Mouse (Mus musculus) liver, embryonic 11.5 days (tissue): ENCODE data around the gene Man2a1. TPM values are rescaled to one million over a fixed set of nuclear protein-coding genes. Genes with fewer than 3 reads are reported as not detected.

ENCODE experiments used
- ATAC-seq: fragments of 200-750 bp; cut with Nextera tagmentation; replicated peaks from 2 replicates; pipeline ENCODE4 v1.8.0; 2017; ENCODE audit warnings: moderate number of reproducible peaks, mild to moderate bottlenecking, moderate TSS enrichment, moderate library complexity; ENCODE audit not compliant: low FRiP score
- DNase-seq: peaks from one replicate; pipeline ENCODE4 v3.0.0-alpha.2; 2017; ENCODE audit warnings: low spot score
- H3K27ac ChIP-seq: fragments of 300-500 bp; sonication (generic); 2 replicates; pipeline ENCODE4 v1.5.1; 2014; ENCODE audit warnings: mild to moderate bottlenecking, low read depth, low read length, control low read depth
- H3K27me3 ChIP-seq: fragments of 300-500 bp; sonication (generic); replicated peaks from 2 replicates; pipeline ENCODE4 v1.6.1; 2014; ENCODE audit warnings: low read length, mixed read lengths; ENCODE audit not compliant: control insufficient read depth, insufficient read depth
- H3K36me3 ChIP-seq: fragments of 300-500 bp; sonication (generic); 2 replicates; pipeline ENCODE4 v1.6.1; 2014; ENCODE audit warnings: mild to moderate bottlenecking, low read length, moderate library complexity, mixed read lengths; ENCODE audit not compliant: control insufficient read depth, insufficient read depth
- H3K4me1 ChIP-seq: fragments of 300-500 bp; sonication (generic); replicated peaks from 2 replicates; pipeline ENCODE4 v1.6.1; 2014; ENCODE audit warnings: low read length, mixed read lengths; ENCODE audit not compliant: control insufficient read depth, insufficient read depth
- H3K4me2 ChIP-seq: fragments of 300-500 bp; sonication (generic); 2 replicates; pipeline ENCODE4 v1.6.1; 2014; ENCODE audit warnings: mild to moderate bottlenecking, control low read depth, moderate library complexity
- H3K4me3 ChIP-seq: fragments of 300-500 bp; sonication (generic); 2 replicates; pipeline ENCODE4 v1.5.1; 2014; ENCODE audit warnings: low read depth, low read length, control low read depth
- H3K9ac ChIP-seq: fragments of 300-500 bp; sonication (generic); 2 replicates; pipeline ENCODE4 v1.6.1; 2014; ENCODE audit warnings: low read depth, low read length, control low read depth
- H3K9me3 ChIP-seq: fragments of 300-500 bp; sonication (generic); 2 replicates; pipeline ENCODE4 v1.6.1; 2016; ENCODE audit warnings: low read length, inconsistent platforms, mixed read lengths; ENCODE audit not compliant: control insufficient read depth
- WGBS: fragments of 180-500 bp; shearing (Covaris S2); extraction: QIAGEN DNeasy Blood & Tissue Kit; methylation state at CpG from one replicate; pipeline ENCODE4 v1.1.7; 2014; 5-methylcytosine and 5-hydroxymethylcytosine counted together
- polyA plus RNA-seq: library from polyadenylated mRNA; unstranded; fragments of >200 nt; fragmentation: Nextera tagmentation; extraction: Ambion mirVana; gene quantifications from 2 replicates; pipeline ENCODE4 v1.2.1, GENCODE M21; 2014

Gene Man2a1
- polyA plus RNA-seq, 1 experiment from 2014 or later = 6.8 TPM

DNA sequence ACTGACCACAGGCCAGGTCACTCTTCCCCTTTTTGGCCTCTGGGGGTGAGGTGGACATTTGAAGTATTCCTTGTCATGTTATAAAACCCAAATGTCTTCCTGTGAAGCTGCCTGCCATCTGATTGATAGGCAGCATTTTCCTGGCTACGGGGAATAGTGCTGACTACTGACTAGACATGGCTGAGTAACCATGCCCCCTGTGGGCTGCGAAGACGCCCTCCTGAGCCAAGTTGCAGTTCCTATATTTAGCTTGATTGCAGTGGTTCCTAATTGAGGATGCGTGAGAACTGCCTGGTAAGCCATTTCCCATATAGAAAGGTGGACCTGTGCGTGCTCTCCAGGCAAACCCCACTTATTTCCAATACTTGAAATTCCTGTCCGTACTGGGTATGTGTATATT lies 14.9 kb downstream of the Man2a1 start:
- DNase-seq (no peak), ATAC-seq (no peak)
- H3K4me1 ChIP-seq = peaks cover 14% of the 10 kb centered on the region
- H3K36me3 ChIP-seq = peaks cover 2% of the 10 kb centered on the region; the same call in 1 of the 2 replicates
- 81% methylated on average over 6 of the region's 6 CpGs for WGBS
- H3K9ac ChIP-seq = no peak overlapping the region
- H3K4me3 ChIP-seq = no peak overlapping the region
- H3K27ac ChIP-seq = no peak overlapping the region
- H3K9me3 ChIP-seq = no peaks in the 10 kb centered on the region
- no peak overlapping the region for H3K4me2 ChIP-seq
- no peaks in the 10 kb centered on the region for H3K27me3 ChIP-seq

DNA sequence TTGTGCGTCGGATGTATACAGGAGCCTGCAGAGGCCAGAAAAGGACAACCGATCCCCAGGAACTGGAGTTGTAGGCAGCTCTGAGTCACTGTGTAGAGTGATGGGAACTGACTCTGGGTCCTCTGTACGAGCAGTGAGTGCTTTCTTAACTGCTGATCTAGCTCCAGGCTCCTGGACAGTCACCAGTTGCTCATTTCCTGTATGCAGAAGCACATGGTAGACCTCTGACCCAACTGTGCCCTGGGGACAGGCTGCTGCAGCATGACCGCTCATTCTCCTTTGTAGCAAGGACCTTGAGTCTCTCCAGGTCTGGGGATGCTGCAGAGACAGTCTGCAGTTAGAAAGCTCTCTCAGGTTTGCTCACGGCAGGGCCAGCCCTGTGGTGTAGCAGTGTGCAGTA lies 15.7 kb downstream of the Man2a1 start:
- ATAC-seq (no peak), DNase-seq (no peak)
- Histone ChIP-seq H3K4me1 (peaks cover 16% of the 10 kb centered on the region), H3K27me3 (no peaks in the 10 kb centered on the region), H3K27ac (no peak overlapping the region), H3K9ac (no peak overlapping the region), H3K4me2 (no peak overlapping the region), H3K9me3 (no peaks in the 10 kb centered on the region), H3K4me3 (no peak overlapping the region), H3K36me3 (peaks cover 2% of the 10 kb centered on the region; the same call in 1 of the 2 replicates)
- WGBS = 80% methylated on average over 6 of the region's 6 CpGs

DNA sequence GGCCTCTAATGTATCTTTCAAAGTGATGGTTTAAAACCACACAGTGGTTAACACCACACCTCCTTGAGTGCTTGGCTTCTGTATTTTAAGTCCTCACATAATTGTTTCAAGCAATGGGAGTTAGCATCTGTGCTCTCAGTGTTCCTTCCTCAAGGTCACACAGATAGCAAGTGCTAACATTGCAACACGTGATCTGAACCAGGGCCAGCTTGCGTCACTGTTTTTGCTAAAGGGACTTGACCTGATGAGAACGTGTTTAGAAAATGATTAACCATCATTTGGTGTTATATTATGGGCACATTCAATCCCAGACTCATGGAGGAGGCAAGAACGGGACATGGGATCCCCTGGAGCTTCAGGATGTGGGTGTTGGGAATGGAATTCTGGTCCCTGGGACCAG lies 17.3 kb downstream of the Man2a1 start:
- Histone ChIP-seq H3K36me3 (peaks cover 2% of the 10 kb centered on the region; the same call in 1 of the 2 replicates), H3K27me3 (no peaks in the 10 kb centered on the region), H3K4me2 (no peak overlapping the region), H3K9ac (no peak overlapping the region), H3K4me1 (peaks cover 16% of the 10 kb centered on the region), H3K27ac (no peak overlapping the region), H3K9me3 (no peaks in the 10 kb centered on the region), H3K4me3 (no peak overlapping the region)
- ATAC-seq (peak; percentile 33; the same call in 1 of the 2 replicates), DNase-seq (no peak)
- 72% methylated on average over 4 of the region's 4 CpGs for WGBS

DNA sequence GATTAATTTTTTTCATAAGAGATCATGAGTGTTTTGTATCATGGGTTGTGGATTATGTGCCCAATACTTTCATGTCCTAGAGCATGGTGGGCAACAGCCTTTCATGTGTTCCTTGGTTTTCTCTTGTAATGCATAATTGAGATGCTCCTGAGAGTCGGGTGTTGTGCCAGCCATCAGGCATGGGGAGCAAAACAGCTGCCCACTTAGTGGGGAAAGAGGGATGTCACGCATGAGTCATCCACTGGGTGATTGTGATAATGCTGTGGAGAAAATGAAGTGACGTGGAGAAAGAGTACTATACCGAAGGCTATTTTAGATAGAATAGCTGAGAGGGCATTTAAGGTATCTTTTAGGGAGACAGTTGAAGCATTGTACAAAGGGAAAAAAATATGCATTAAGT lies 18.5 kb downstream of the Man2a1 start:
- no peak for ATAC-seq
- WGBS = 74% methylated on average over 4 of the region's 4 CpGs
- H3K9me3 ChIP-seq = no peaks in the 10 kb centered on the region

DNA sequence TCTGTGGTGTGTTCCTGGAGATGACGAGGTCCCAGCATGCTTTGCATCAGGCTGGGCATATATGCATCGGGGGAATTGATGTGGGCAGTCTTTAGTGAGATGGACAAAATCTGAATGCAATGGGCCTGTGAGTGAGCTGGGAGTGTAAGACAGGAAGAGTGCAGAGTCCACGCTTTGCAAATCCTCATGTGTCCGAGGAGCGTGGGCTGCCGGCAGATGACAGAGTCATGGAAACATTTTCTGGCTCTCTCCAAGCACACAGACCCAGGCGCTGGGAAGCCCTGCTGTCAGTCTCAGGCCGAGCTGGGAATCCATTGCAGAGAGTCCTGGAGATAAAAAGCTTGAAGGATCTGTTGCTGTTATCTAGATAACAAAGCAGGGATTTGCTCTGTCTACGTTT lies 19.6 kb downstream of the Man2a1 start:
- no peaks in the 10 kb centered on the region for H3K27me3 ChIP-seq
- DNase-seq = no peak
- H3K4me1 ChIP-seq = peaks cover 16% of the 10 kb centered on the region
- H3K27ac ChIP-seq = no peak overlapping the region
- ATAC-seq = no peak
- no peak overlapping the region for H3K4me3 ChIP-seq
- no peak overlapping the region for H3K9ac ChIP-seq
- 64% methylated on average over 9 of the region's 9 CpGs for WGBS
- H3K36me3 ChIP-seq = no peaks in the 10 kb centered on the region
- no peaks in the 10 kb centered on the region for H3K9me3 ChIP-seq
- H3K4me2 ChIP-seq = no peak overlapping the region

More for the DNA sequence above, 18.5 kb downstream of the Man2a1 start:
- DNase-seq = no peak
- Histone ChIP-seq H3K9ac (no peak overlapping the region), H3K4me3 (no peak overlapping the region), H3K4me1 (peaks cover 16% of the 10 kb centered on the region), H3K27me3 (no peaks in the 10 kb centered on the region), H3K27ac (no peak overlapping the region), H3K36me3 (peaks cover 2% of the 10 kb centered on the region; the same call in 1 of the 2 replicates), H3K4me2 (no peak overlapping the region)

DNA sequence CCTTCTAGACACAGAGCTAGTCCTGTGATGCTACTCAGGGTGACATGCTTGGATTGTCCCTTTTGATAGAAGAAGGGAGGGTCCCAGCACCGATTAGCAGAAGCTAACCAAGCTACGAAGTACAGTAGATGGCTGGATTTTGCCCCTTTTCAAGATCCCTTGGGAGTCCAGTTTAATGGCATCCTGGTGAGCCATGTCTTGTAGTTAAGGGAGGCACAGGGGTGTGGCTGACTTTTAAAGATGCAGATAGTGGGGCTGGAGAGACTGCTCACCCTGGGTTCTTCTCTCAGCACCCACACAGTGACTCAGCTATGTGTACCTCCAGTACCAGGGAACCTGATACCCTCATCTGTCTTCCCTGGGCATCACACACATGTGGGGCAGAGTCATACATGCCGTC lies 20.1 kb downstream of the Man2a1 start:
- H3K9ac ChIP-seq = no peak overlapping the region
- ATAC-seq (no peak), DNase-seq (no peak)
- no peak overlapping the region for H3K27ac ChIP-seq
- no peaks in the 10 kb centered on the region for H3K9me3 ChIP-seq
- no peaks in the 10 kb centered on the region for H3K27me3 ChIP-seq
- 74% methylated on average over 3 of the region's 3 CpGs for WGBS
- peaks cover 16% of the 10 kb centered on the region for H3K4me1 ChIP-seq
- H3K36me3 ChIP-seq = peaks cover 1% of the 10 kb centered on the region; the same call in 1 of the 2 replicates
- H3K4me2 ChIP-seq = no peak overlapping the region
- no peak overlapping the region for H3K4me3 ChIP-seq

- no peak overlapping the region for H3K27ac ChIP-seq
- H3K9ac ChIP-seq = no peak overlapping the region
- H3K9me3 ChIP-seq = no peaks in the 10 kb centered on the region
- no peak overlapping the region for H3K4me3 ChIP-seq
- ATAC-seq (no peak), DNase-seq (no peak)
- 78% methylated on average over 8 of the region's 8 CpGs for WGBS
- H3K4me1 ChIP-seq = peaks cover 13% of the 10 kb centered on the region
- no peaks in the 10 kb centered on the region for H3K27me3 ChIP-seq
- no peak overlapping the region for H3K4me2 ChIP-seq
- H3K36me3 ChIP-seq = peaks cover 7% of the 10 kb centered on the region; the same call in 1 of the 2 replicates
Measured at GRCm38 (mm10) chr17:64621226-64621625, 20.7 kb downstream of the Man2a1 start.

GRCm38 (mm10) chr17:64621649-64622351 lies 21.3 kb downstream of the Man2a1 start:
- H3K4me2 ChIP-seq = peak overlapping the region; percentile 38

DNA sequence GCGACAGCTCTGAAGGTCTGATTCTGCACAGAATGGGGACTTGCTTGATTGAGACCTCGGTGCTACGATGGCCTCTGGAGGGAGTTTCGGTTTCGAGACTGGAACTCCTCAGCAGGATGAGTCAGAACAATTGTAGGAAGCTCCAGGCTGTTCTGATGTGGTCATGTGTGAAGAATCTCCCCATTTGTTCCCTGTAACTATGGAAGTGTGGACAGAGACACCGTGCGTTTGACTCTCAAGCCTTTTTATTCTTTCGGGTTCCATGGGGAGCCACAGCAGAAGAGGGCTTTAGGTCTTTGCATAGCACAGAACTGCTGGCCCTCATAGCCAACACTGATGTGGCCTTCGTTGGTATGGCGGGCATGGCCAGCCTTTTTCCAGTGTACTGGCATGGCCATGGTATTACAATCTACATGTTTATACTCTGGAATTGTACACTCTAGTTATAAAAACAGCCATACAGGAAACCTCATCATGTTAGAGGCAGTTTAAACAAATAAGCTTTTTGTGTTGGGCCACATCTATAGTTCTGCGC lies 21.9 kb downstream of the Man2a1 start:
- DNase-seq = no peak
- H3K4me2 ChIP-seq = peak overlapping the region; percentile 38

More at GRCm38 (mm10) chr17:64621649-64622351, 21.3 kb downstream of the Man2a1 start:
- no peak overlapping the region for H3K4me3 ChIP-seq
- ATAC-seq = no peak
- H3K9me3 ChIP-seq = no peaks in the 10 kb centered on the region
- peaks cover 9% of the 10 kb centered on the region; the same call in 1 of the 2 replicates for H3K4me1 ChIP-seq
- H3K27me3 ChIP-seq = no peaks in the 10 kb centered on the region
- H3K36me3 ChIP-seq = peaks cover 10% of the 10 kb centered on the region; the same call in 1 of the 2 replicates
- H3K27ac ChIP-seq = no peak overlapping the region
- WGBS = 84% methylated on average over 9 of the region's 9 CpGs
- no peak for DNase-seq
- H3K9ac ChIP-seq = no peak overlapping the region

More for the DNA sequence above, 21.9 kb downstream of the Man2a1 start:
- 0 out of 2 replicates have a peak, but pooled peaks have one; percentile 19 for ATAC-seq
- 76% methylated on average over 11 of the region's 11 CpGs for WGBS
- Histone ChIP-seq H3K27me3 (no peaks in the 10 kb centered on the region), H3K9me3 (no peaks in the 10 kb centered on the region), H3K36me3 (peaks cover 10% of the 10 kb centered on the region; the same call in 1 of the 2 replicates), H3K4me1 (peaks cover 9% of the 10 kb centered on the region; the same call in 1 of the 2 replicates), H3K27ac (no peak overlapping the region), H3K4me3 (no peak overlapping the region), H3K9ac (no peak overlapping the region)
